Mouse (Mus musculus) kidney, adult 11 months (tissue): ENCODE data around the gene Vmn2r101.

Source experiments
- DNase-seq: peaks from one replicate; pipeline ENCODE4 v3.0.0; 2022

The Vmn2r101 gene

DNA sequence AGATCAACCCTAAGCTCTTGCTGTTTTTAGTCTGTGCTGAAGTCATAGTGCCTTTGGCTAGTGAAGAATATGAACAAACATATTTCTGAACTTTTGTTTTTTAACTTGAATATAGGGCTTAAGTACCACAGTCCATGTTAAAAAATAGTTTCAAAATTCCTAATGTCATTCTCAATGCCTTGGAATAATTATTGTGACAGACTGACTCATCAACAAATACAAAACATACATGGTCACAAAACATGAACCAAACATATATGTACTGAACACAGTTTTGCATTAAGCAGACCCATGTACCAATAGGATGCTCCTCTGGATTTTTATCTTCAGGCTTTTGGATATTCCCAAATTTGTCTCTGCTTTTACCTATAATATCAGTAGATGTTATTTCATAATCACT, at the start of gene Vmn2r101:
Gene Vmn2r101, plus strand, starts transcription at position 301 of the 400 bp plus-strand sequence.
- DNase-seq, result no peak

GRCm38 (mm10) chr17:19629328-19629727, 52.3 kb downstream of the Vmn2r101 start:
- no peak for DNase-seq

DNA sequence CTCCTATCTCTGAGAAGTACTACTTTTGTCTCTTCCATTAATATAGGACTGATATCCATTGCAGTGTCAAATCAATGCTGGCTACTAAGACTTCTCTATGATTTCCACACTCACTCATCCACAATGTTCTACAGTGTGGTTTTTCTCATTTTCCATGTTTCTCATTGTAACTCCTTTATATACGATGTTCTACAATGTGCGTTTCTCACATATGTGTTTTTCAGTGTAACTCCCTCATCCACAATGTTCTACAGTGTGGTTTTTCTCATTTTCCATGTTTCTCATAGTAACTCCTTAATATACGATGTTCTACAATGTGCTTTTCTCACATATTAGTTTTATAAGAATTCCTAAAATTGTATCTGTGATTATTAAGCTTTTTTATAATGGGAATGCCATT, 81.4 kb downstream of the Vmn2r101 start:
- DNase-seq, result no peak

- DNase-seq, result no peak
Observed at GRCm38 (mm10) chr17:19660028-19660427, 83.0 kb downstream of the Vmn2r101 start, which contains the start of gene Vmn2r102. TSS of gene Vmn2r102 (plus strand) at chr17:19660328.
